Mouse (Mus musculus) forebrain, embryonic 12.5 days (tissue): Measurements from ENCODE around the gene Lmtk2. TPM values are rescaled to one million over a fixed set of nuclear protein-coding genes. Genes with fewer than 3 reads are reported as not detected.
A peak's percentile ranks its signal among the peaks of the same experiment; 100 is the strongest.

ENCODE experiments used
- ATAC-seq: fragments of 200-750 bp; cut with Nextera tagmentation; 2 replicates; pipeline ENCODE4 v1.8.0; 2017; ENCODE audit warnings: moderate TSS enrichment; ENCODE audit not compliant: low FRiP score
- H3K27ac ChIP-seq: fragments of 300-500 bp; sonication (generic); 2 replicates; pipeline ENCODE4 v1.5.1; 2016; ENCODE audit warnings: mild to moderate bottlenecking
- H3K27me3 ChIP-seq: fragments of 300-500 bp; sonication (generic); 2 replicates; pipeline ENCODE4 v1.6.1; 2016; ENCODE audit warnings: mild to moderate bottlenecking
- H3K36me3 ChIP-seq: fragments of 300-500 bp; sonication (generic); replicated peaks from 2 replicates; pipeline ENCODE4 v1.6.1; 2016; ENCODE audit warnings: mild to moderate bottlenecking
- H3K4me1 ChIP-seq: fragments of 300-500 bp; sonication (generic); 2 replicates; pipeline ENCODE4 v1.6.1; 2016
- H3K4me2 ChIP-seq: fragments of 300-500 bp; sonication (generic); 2 replicates; pipeline ENCODE4 v1.6.1; 2016; ENCODE audit warnings: mild to moderate bottlenecking, moderate library complexity
- H3K4me3 ChIP-seq: fragments of 300-500 bp; sonication (generic); replicated peaks from 2 replicates; pipeline ENCODE4 v1.5.1; 2016; ENCODE audit warnings: mild to moderate bottlenecking
- H3K9ac ChIP-seq: fragments of 300-500 bp; sonication (generic); 2 replicates; pipeline ENCODE4 v1.6.1; 2016; ENCODE audit warnings: mild to moderate bottlenecking
- H3K9me3 ChIP-seq: fragments of 300-500 bp; sonication (generic); 2 replicates; pipeline ENCODE4 v1.6.1; 2016
- WGBS: fragments of 180-500 bp; shearing (Covaris S2); methylation state at CpG from one replicate; pipeline ENCODE4 v1.1.7; 2016; 5-methylcytosine and 5-hydroxymethylcytosine counted together
- polyA plus RNA-seq: library from polyadenylated mRNA; unstranded; fragments of >200 nt; fragmentation: Nextera tagmentation; extraction: Ambion mirVana; gene quantifications from 2 replicates; pipeline ENCODE4 v1.2.1, GENCODE M21; 2016

Lmtk2 gene
- polyA plus RNA-seq, 1 experiment from 2014 or later: 9.5 TPM

DNA sequence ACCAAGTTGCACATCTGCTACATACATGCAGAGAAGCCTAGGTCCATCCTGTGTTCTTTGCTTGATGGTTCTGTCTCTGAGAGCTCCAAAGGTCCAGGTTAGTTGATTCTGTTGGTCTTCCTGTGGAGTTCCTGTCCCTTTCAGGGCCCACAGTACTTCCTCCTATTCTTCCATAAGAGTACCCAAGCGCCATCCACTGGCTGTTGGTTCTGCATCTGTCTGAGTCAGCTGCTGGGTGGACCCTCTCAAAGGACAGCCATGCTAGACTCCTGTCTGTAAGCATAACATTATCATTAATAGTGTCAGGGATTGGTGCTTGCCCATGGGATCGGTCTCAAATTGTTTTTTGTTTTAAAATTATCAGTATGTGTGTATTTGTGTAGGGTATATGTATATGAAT, 13.8 kb downstream of the Lmtk2 start:
- Histone ChIP-seq H3K27ac (no peak overlapping the region), H3K4me2 (no peak overlapping the region), H3K36me3 (no peaks in the 10 kb centered on the region), H3K9me3 (no peaks in the 10 kb centered on the region), H3K4me1 (peaks cover 12% of the 10 kb centered on the region), H3K9ac (no peak overlapping the region), H3K27me3 (no peaks in the 10 kb centered on the region), H3K4me3 (no peak overlapping the region)
- no peak for ATAC-seq
- 82% methylated on average over 2 of the region's 2 CpGs for WGBS

DNA sequence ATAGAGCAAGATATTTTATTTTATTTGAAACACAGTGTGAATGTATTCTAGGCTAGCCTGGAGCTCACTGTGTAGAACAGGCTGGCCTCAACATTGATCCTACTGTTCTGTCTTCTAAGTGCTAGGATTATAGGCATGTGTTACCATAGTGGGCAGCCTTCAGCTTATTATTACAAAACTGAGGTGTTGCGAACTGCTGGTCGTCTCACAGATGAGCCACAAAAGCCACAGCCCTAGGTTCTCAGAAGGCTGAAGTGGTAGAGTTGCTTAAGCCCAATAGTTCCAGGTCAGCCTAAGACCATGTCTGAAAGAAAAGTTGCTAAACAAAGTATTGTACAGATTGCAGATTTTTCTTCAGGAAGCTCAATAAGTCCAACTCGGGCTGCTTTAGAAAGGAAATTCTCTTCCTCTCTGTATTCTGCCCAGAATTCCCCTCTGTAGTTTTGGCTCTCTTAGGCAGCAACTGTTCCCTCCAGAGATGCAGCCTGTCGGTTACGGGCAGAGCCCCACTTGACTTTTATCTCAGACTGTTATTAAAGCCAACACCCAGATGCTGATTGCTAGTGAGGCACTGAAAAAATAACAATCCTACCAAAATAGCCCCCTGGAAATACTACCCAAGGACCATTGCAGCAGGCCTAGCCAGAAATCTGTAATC, 14.9 kb downstream of the Lmtk2 start:
- H3K9me3 ChIP-seq: no peaks in the 10 kb centered on the region
- WGBS: 84% methylated on average over 5 of the region's 5 CpGs
- H3K27ac ChIP-seq: no peak overlapping the region
- H3K4me1 ChIP-seq: peaks cover 12% of the 10 kb centered on the region
- no peak overlapping the region for H3K4me3 ChIP-seq
- no peak for ATAC-seq
- H3K27me3 ChIP-seq: no peaks in the 10 kb centered on the region
- H3K4me2 ChIP-seq: no peak overlapping the region
- H3K9ac ChIP-seq: no peak overlapping the region
- H3K36me3 ChIP-seq: no peaks in the 10 kb centered on the region

DNA sequence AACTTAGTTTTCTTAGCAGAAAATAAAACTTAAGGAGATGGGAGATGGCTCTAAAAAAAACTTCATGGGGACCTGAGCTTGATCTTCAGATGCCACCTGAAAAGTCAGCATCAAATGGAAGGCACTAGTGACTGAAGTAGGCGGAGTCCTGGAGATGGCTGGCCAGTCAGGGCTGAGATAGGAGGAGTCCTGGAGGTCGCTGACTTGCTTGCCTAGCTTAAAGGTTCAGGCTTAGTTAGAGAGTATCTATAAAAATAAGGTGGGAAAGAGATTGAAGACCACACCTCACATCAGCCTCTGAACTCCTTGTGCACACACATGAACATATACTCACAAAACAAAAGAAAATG, 15.4 kb downstream of the Lmtk2 start:
- no peaks in the 10 kb centered on the region for H3K27me3 ChIP-seq
- no peak overlapping the region for H3K27ac ChIP-seq
- no peaks in the 10 kb centered on the region for H3K9me3 ChIP-seq
- no peak overlapping the region for H3K9ac ChIP-seq
- WGBS: 77% methylated on average over 2 of the region's 2 CpGs
- H3K4me3 ChIP-seq: no peak overlapping the region
- H3K36me3 ChIP-seq: no peaks in the 10 kb centered on the region
- peaks cover 12% of the 10 kb centered on the region for H3K4me1 ChIP-seq
- H3K4me2 ChIP-seq: no peak overlapping the region
- ATAC-seq: no peak

DNA sequence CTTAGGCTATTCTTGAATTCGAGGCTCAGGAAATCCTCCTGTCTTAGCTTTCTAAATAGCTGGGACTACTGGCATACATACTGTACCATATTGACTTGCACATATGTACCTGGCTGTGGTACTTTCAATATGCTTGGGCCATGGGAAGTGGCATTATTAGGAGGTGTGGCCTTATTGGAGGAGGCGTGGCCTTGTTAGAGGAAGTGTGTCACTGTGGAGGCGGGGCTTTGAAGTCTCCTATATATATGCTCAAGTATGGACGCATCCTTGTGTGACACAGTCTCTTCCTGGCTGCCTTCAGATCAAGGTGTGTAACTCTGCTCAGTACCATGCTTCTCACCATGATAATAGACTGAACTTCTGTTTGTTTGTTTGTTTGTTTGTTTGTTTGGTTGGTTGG, 18.0 kb downstream of the Lmtk2 start:
- Histone ChIP-seq H3K4me2 (no peak overlapping the region), H3K36me3 (no peaks in the 10 kb centered on the region), H3K4me1 (no peaks in the 10 kb centered on the region; the same call in 1 of the 2 replicates), H3K9me3 (no peaks in the 10 kb centered on the region), H3K27ac (no peak overlapping the region), H3K9ac (no peak overlapping the region), H3K27me3 (no peaks in the 10 kb centered on the region), H3K4me3 (no peak overlapping the region)
- WGBS: 93% methylated on average over 4 of the region's 4 CpGs
- ATAC-seq: no peak

DNA sequence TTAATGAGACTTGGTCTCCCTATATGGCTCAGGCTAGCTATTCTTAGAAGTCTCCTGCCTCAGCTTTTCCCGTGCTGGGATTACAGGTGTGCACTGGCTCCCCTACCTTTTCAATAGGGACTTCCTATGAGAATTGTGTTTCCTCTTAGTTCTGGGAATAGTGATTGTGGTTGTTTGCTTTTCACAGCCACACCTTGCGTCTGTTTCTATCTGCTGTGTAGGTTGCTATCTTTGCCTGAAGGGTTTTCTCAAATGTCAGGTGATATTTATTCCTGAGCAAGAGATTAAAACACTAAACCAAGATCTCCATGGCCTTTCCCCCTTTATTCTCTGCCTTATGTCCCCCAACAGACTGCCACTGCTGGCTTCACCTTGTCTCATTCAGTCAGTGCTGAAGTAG, 19.1 kb downstream of the Lmtk2 start:
- no peak overlapping the region for H3K9ac ChIP-seq
- H3K4me1 ChIP-seq: no peaks in the 10 kb centered on the region; the same call in 1 of the 2 replicates
- no peak overlapping the region for H3K27ac ChIP-seq
- H3K4me3 ChIP-seq: no peak overlapping the region
- H3K4me2 ChIP-seq: no peak overlapping the region
- H3K27me3 ChIP-seq: no peaks in the 10 kb centered on the region
- H3K36me3 ChIP-seq: no peaks in the 10 kb centered on the region
- WGBS: 95% methylated on average over 2 of the region's 2 CpGs
- no peak for ATAC-seq
- H3K9me3 ChIP-seq: no peaks in the 10 kb centered on the region

DNA sequence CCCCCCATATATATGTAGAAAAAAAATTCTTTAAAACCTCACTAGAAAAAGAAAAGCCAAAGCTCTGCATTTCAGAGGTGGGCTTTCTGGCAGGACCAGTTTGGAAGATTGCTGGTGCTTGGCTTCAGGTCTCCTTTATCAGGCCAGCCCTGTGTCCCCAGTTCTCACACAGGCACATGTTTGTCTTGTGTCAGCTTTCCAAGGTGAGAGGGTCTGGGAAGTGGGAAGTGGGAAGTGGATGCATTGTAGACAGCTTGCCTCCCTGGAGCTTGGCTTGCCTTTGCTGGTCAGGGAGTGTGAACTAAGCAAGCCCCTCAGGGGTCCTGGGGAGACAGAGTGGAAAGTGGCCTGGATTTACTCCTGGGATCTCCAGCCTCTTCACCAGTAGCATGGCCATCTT, 21.3 kb downstream of the Lmtk2 start:
- no peaks in the 10 kb centered on the region for H3K9me3 ChIP-seq
- H3K4me2 ChIP-seq: no peak overlapping the region
- no peak for ATAC-seq

DNA sequence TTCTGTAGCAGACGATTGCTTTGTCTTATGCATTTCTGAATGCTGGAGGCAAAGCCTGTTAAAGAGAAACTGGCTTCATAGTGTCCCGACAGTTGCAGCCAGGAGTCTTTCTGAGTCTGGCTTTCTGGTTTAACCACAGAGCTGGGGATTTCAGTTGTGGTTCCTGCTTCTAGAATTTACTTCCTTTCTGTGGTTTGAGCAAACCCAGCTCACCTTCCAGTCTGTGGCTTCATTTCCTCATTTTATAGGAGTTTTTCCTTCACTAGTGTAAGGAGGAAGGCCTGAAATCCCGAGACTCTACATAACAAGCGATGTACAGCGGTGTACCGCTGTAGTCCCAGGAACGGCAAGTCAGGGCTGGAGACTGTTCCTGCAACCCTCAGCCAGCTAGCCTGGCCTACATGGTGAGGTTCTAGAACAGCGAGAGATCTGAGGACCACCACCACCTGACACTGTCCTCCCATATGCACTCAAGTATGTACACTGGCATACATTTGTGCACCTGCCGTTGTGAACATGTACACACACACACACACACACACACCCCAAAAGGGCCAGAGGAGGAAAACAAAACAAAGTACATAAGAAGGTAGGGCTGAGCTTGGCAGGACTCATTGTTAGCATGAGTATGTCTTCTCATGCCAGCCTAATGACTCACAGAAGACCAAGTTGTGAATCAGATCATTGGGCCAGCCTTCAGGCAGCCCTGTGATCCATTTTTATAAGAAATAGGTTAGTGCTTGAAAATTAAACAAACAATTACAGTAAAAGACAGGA, 25.9 kb downstream of the Lmtk2 start:
- peaks cover 18% of the 10 kb centered on the region for H3K36me3 ChIP-seq
- peak overlapping the region; percentile 71 for H3K27ac ChIP-seq
- 79% methylated on average over 9 of the region's 9 CpGs for WGBS
- H3K4me3 ChIP-seq: no peak overlapping the region
- no peak for ATAC-seq
- no peaks in the 10 kb centered on the region for H3K9me3 ChIP-seq
- H3K4me2 ChIP-seq: no peak overlapping the region
- H3K27me3 ChIP-seq: no peaks in the 10 kb centered on the region
- no peak overlapping the region for H3K9ac ChIP-seq
- H3K4me1 ChIP-seq: peaks cover 16% of the 10 kb centered on the region

More for the DNA sequence above, 21.3 kb downstream of the Lmtk2 start:
- no peaks in the 10 kb centered on the region for H3K27me3 ChIP-seq
- no peak overlapping the region for H3K4me3 ChIP-seq
- no peaks in the 10 kb centered on the region for H3K36me3 ChIP-seq
- H3K4me1 ChIP-seq: peaks cover 16% of the 10 kb centered on the region
- H3K27ac ChIP-seq: no peak overlapping the region
- no peak overlapping the region for H3K9ac ChIP-seq

DNA sequence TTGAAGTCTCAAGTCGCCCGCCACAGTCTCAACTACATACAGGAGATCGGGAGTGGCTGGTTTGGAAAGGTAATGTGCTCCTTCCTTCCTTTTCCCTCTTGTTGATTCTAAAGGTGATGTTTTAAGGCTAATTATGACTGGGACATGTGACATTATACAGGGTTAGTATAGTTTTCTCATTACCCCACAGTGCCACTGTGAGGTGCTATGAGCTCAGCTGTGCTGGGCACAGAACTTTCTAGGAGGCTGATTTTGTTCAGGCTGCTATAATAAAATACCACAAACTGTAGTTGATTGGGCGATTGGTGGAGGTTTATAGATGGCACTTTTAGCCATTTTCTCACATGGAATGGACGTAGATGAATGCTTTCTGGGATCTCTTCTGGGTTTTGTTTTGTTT, 43.3 kb downstream of the Lmtk2 start:
- H3K4me2 ChIP-seq: no peak overlapping the region
- H3K4me1 ChIP-seq: no peaks in the 10 kb centered on the region
- H3K4me3 ChIP-seq: no peak overlapping the region
- no peak for ATAC-seq
- H3K9ac ChIP-seq: no peak overlapping the region
- no peak overlapping the region for H3K27ac ChIP-seq
- no peaks in the 10 kb centered on the region for H3K9me3 ChIP-seq
- WGBS: 93% methylated on average over 5 of the region's 5 CpGs
- no peaks in the 10 kb centered on the region for H3K27me3 ChIP-seq
- peaks cover 30% of the 10 kb centered on the region for H3K36me3 ChIP-seq

DNA sequence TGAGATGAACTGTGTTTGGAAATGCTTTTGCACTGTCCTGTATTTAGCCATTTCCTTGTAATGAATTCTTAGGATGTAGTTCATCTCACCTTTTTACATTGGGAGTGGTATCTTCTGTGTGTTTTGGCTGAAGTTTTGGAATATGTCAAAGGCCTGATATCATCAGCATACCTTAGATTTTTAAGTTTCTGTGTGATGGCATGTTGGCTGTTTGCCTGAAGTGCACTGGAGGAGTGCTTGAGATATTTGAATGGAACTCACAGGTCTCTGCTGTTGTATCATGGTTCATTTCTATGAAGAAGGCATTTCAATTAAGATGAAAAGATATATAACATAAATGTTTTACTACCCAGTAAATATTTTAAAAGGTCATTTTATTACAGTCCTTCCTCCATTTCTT, 46.7 kb downstream of the Lmtk2 start:
- no peaks in the 10 kb centered on the region for H3K4me1 ChIP-seq
- no peak overlapping the region for H3K4me3 ChIP-seq
- no peak overlapping the region for H3K4me2 ChIP-seq
- no peak for ATAC-seq
- no peak overlapping the region for H3K9ac ChIP-seq
- peaks cover 43% of the 10 kb centered on the region for H3K36me3 ChIP-seq
- H3K27ac ChIP-seq: no peak overlapping the region
- H3K9me3 ChIP-seq: no peaks in the 10 kb centered on the region
- H3K27me3 ChIP-seq: no peaks in the 10 kb centered on the region

DNA sequence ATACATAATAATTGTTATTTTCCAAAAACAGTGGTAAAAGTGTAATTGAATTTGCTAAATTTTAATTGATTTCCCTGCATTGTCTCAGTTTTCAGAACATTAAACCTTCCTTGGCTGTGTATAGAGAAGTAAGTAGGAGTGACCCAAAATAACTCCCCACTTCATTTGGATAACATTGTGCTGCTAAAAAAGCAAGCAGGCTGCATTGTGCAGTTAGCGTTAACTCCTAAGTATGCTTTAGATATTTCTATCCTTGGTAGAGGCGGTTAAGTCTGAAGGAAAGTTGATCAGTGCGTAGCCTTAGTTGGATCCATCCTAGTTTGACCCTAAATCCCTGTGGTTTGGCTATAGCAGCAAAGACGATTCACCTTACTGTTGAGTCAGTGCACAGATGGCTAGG, 49.3 kb downstream of the Lmtk2 start:
- no peak overlapping the region for H3K27ac ChIP-seq
- H3K27me3 ChIP-seq: no peaks in the 10 kb centered on the region
- 96% methylated on average over 4 of the region's 4 CpGs for WGBS
- no peak overlapping the region for H3K9ac ChIP-seq
- no peak overlapping the region for H3K4me3 ChIP-seq
- peaks cover 43% of the 10 kb centered on the region for H3K36me3 ChIP-seq
- H3K9me3 ChIP-seq: no peaks in the 10 kb centered on the region
- no peak overlapping the region for H3K4me2 ChIP-seq
- H3K4me1 ChIP-seq: no peaks in the 10 kb centered on the region
- no peak for ATAC-seq

DNA sequence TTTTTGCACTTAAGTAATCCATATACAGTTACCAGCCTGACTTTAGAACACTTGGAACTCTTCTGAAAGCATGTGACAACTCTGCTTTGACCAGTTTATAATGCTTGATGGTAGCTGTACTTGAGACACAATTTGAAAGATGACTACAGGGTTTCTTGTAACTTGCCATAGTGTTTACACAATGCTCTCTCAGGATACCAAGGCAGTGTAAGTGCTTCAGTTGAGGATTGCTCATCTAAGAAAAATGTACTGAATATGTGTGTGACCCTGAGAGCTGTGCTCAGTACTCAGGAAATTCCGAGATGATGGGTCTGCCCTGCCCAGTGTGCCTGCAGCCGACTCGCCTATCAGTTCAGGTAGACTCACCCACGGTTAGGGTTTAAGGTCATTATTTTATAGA, 51.0 kb downstream of the Lmtk2 start:
- no peak for ATAC-seq
- Histone ChIP-seq H3K9ac (no peak overlapping the region), H3K9me3 (no peaks in the 10 kb centered on the region), H3K27ac (no peak overlapping the region), H3K4me3 (no peak overlapping the region), H3K4me1 (no peaks in the 10 kb centered on the region), H3K27me3 (no peaks in the 10 kb centered on the region), H3K36me3 (peaks cover 40% of the 10 kb centered on the region), H3K4me2 (no peak overlapping the region)
- WGBS: 91% methylated on average over 4 of the region's 4 CpGs

DNA sequence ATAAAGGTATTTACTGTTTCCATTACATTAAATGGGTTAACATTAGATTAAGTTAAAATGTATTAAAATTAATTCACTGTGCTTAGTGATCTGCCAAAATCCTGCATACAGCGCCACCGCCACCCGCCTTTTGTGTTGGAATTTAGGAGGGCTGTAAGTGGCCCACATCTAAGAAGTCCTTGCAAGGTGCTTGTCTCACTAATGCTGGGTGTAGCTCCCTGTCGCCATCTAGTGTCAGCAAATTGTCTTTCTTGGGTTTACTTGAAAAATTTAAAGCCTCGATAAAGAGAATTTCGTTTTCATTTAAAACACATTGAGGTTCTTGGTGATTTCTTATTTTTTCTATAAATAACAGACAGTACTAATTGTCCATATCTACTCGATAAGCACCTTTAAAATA, 54.3 kb downstream of the Lmtk2 start:
- ATAC-seq: no peak
- Histone ChIP-seq H3K9ac (no peak overlapping the region), H3K27me3 (no peaks in the 10 kb centered on the region), H3K4me2 (no peak overlapping the region), H3K4me3 (no peak overlapping the region), H3K36me3 (peaks cover 47% of the 10 kb centered on the region), H3K4me1 (no peaks in the 10 kb centered on the region; the same call in 1 of the 2 replicates), H3K9me3 (no peaks in the 10 kb centered on the region), H3K27ac (no peak overlapping the region)
- 31% methylated on average over 7 of the region's 7 CpGs for WGBS

DNA sequence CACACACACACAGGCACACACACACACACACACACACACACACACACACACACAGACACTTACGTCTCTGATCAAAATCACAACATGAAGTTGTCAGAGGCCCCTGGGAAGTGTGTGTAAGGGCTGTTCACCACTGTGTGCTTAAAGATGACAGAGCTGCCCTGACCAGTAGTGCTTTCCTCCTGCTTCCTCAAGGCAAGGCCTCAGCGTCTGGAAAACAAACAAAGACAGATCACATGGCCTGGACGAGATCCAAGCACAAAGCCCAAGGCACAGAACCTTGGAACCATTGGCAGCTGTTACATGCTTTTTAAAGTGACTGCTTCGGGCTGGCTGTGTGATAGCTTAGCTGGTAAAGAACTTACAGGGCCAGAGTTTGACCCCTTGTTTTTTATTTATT, 58.4 kb downstream of the Lmtk2 start:
- Histone ChIP-seq H3K4me2 (no peak overlapping the region), H3K27me3 (no peaks in the 10 kb centered on the region), H3K4me1 (no peaks in the 10 kb centered on the region; the same call in 1 of the 2 replicates), H3K4me3 (no peak overlapping the region), H3K9me3 (no peaks in the 10 kb centered on the region), H3K36me3 (peaks cover 45% of the 10 kb centered on the region), H3K9ac (no peak overlapping the region), H3K27ac (peak overlapping the region; percentile 42; the same call in 1 of the 2 replicates)
- 43% methylated on average over 4 of the region's 4 CpGs for WGBS
- ATAC-seq: peak; percentile 67; the same call in 1 of the 2 replicates
